Mouse (Mus musculus) adrenal gland, postnatal 25 days (tissue): Measurements from ENCODE around the gene Hoxa7. TPM values are rescaled to one million over a fixed set of nuclear protein-coding genes. Genes with fewer than 3 reads are reported as not detected.

Experiments
- DNase-seq: peaks from one replicate; pipeline ENCODE4 v3.0.0; 2021; ENCODE audit warnings: mixed read lengths
- total RNA-seq: library from RNA; stranded (reverse); gene quantifications from 2 replicates; pipeline ENCODE4 v1.2.3, GENCODE M21; 2021

Gene Hoxa7
- total RNA-seq, 1 experiment from 2014 or later = 18.3 TPM

GRCm38 (mm10) chr6:52175864-52176263 lies 45.8 kb downstream of the Hoxa7 start:
- peak; percentile 64 for DNase-seq

- peak; percentile 41 for DNase-seq
These were observed 46.5 kb downstream of the Hoxa7 start for GRCm38 (mm10) chr6:52174968-52175751.

- no peak for DNase-seq
These were observed 48.0 kb downstream of the Hoxa7 start for GRCm38 (mm10) chr6:52173648-52174047.

GRCm38 (mm10) chr6:52172501-52172900 lies 49.2 kb downstream of the Hoxa7 start:
- DNase-seq = peak; percentile 94

- no peak for DNase-seq
These were observed 49.7 kb downstream of the Hoxa7 start for GRCm38 (mm10) chr6:52171938-52172337.

- DNase-seq = no peak
These were observed 50.3 kb downstream of the Hoxa7 start for GRCm38 (mm10) chr6:52171331-52171730.

- DNase-seq = no peak
These were observed 50.8 kb downstream of the Hoxa7 start for GRCm38 (mm10) chr6:52170898-52171223.

- DNase-seq = peak; percentile 48
These were observed 51.3 kb downstream of the Hoxa7 start for GRCm38 (mm10) chr6:52170166-52170897.

- no peak for DNase-seq
These were observed 52.0 kb downstream of the Hoxa7 start for GRCm38 (mm10) chr6:52169499-52170165.

GRCm38 (mm10) chr6:52168191-52169055 lies 53.2 kb downstream of the Hoxa7 start:
- DNase-seq = peak; percentile 57

GRCm38 (mm10) chr6:52167736-52168161 lies 53.9 kb downstream of the Hoxa7 start:
- no peak for DNase-seq

- no peak for DNase-seq
These were observed 54.5 kb downstream of the Hoxa7 start for GRCm38 (mm10) chr6:52167176-52167575.

GRCm38 (mm10) chr6:52166431-52167077 lies 55.1 kb downstream of the Hoxa7 start:
- DNase-seq = no peak

- peak; percentile 56 for DNase-seq
These were observed 55.9 kb downstream of the Hoxa7 start for GRCm38 (mm10) chr6:52165441-52166370.

- DNase-seq = peak; percentile 45
These were observed 56.8 kb downstream of the Hoxa7 start, which contains the start of gene Hoxa2 for GRCm38 (mm10) chr6:52164626-52165440. Hoxa2 (minus strand) TSS chr6:52164831.
